In genomic region chr17:25907640-25908039, GRCm38 (mm10) we compare ENCODE assay signal across 19 mouse cellular contexts. TPM values are rescaled to one million over a fixed set of nuclear protein-coding genes. Genes with fewer than 3 reads are reported as not detected.
"Had no signal": no experiment of that assay in that cellular context is flagged by ENCODE, and none has a peak within 500 bp of the region (broad histone marks: within the 10 kb centered on the region; RNA-seq: fewer than 3 reads in every experiment).

No protein-coding gene starts in this region.

- ATAC-seq: midbrain, embryonic 16.5 days had no signal

- H3K27ac ChIP-seq: midbrain, embryonic 10.5 days; midbrain, embryonic 12.5 days; neural tube, embryonic 13.5 days; neural tube, embryonic 15.5 days; stomach, embryonic 15.5 days; stomach, postnatal 0 days had no signal

- H3K4me3 ChIP-seq: midbrain, embryonic 10.5 days; midbrain, embryonic 12.5 days; myocyte; neural tube, embryonic 13.5 days; neural tube, embryonic 15.5 days; stomach, embryonic 15.5 days had no signal

- DNase-seq: lung, adult 18-20 months; lung, embryonic 14.5 days; lung, postnatal 10 days; lung, postnatal 4 days; midbrain, embryonic 14.5 days; right cerebral cortex, postnatal 14 days; thymus, adult 18-20 months; thymus, postnatal 14 days; thymus, postnatal 36 days had no signal

RNA-seq across cellular contexts. Expression of gene Nhlrc4, which starts 37.1 kb away (rescaled TPM):
- total RNA-seq: megakaryocyte, adult 5-6 weeks; megakaryocyte-erythroid progenitor cell, adult 5-6 weeks had no signal
